Mouse (Mus musculus) C2C12 (cell line): ENCODE results near the gene Gm3448.

ENCODE experiments used
- CEBPB ChIP-seq: IDR thresholded peaks from one replicate; pipeline ENCODE4 v1.6.1; 2011; ENCODE audit warnings: low read depth, mild to moderate bottlenecking, control low read depth, moderate library complexity
- CTCF ChIP-seq: IDR thresholded peaks from one replicate; pipeline ENCODE4 v1.5.1; 2011; ENCODE audit not compliant: control insufficient read depth, insufficient read depth, insufficient read length
- FOSL1 ChIP-seq: IDR thresholded peaks from one replicate; pipeline ENCODE4 v1.8.0; 2011; ENCODE audit warnings: mild to moderate bottlenecking, low read length; ENCODE audit not compliant: poor library complexity, insufficient read depth, severe bottlenecking
- MAX ChIP-seq: IDR thresholded peaks from one replicate; pipeline ENCODE4 v1.6.1; 2011; ENCODE audit warnings: mild to moderate bottlenecking, control low read depth
- MYOD1 ChIP-seq: IDR thresholded peaks from one replicate; pipeline ENCODE4 v1.6.1; 2011; ENCODE audit warnings: low read depth; ENCODE audit not compliant: control insufficient read depth, insufficient read length
- MYOG ChIP-seq: IDR thresholded peaks from one replicate; pipeline ENCODE4 v1.6.1; 2011; ENCODE audit not compliant: control insufficient read depth, insufficient read length; ENCODE audit errors: extremely low read depth
- USF1 ChIP-seq: IDR thresholded peaks from one replicate; pipeline ENCODE4 v1.6.1; 2011; ENCODE audit warnings: low read depth, mild to moderate bottlenecking, control low read depth, moderate library complexity

DNA sequence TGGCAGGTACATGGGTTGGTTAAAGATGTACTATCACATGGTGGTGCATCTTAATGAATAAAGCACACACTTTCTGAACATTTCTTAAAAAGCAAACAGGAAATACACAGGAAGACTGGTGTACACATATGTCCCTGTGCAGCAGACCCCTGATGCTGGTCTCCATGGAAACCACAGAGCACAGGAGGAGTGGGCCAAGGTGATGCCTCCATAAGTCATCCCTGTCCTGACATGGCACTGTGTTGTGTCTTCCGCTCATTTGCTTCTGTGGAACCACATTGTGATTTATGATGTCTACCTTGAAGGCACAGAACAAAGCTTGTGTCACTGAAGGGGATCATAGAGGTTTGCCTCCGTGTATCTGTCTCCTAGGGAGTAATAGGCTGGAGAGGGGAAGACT lies 30.9 kb upstream of the Gm3448 start:
- TF ChIP-seq CTCF: no peak
- no peak for TF ChIP-seq MAX
- TF ChIP-seq CEBPB: no peak
- no peak for TF ChIP-seq MYOD1
- TF ChIP-seq MYOG: no peak
- no peak for TF ChIP-seq USF1
- TF ChIP-seq FOSL1: no peak
